ENCODE assay signal across 30 mouse cellular contexts in the genomic region with DNA sequence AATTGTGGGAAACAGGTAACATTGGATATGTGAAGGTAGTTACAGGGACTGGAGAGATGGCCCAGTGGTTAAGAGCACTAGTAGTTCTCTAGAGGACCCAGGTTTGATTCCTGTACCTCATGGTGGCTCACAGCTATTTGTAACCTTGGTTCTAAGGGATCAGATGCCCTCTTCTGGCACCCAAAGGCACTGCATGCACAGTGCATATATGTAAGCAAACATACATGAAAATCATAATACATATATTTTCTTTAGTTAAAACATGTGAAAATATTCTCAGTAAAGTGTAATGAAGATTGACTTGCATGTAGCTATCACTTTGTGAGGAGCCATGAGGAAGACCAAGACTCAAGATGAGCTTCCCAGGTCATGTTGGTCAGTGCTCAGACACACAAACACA.
A peak's percentile ranks its signal among the peaks of the same experiment; 100 is the strongest.
DNase-seq lines count a peak whose midpoint lies in the region; ATAC-seq and TF ChIP-seq lines count a peak whose summit lies in the region.
"Had no signal": no experiment of that assay in that cellular context is flagged by ENCODE, and none has a peak within 500 bp of the region (broad histone marks: within the 10 kb centered on the region; RNA-seq: fewer than 3 reads in every experiment).

No protein-coding gene starts in this region.

- ATAC-seq in kidney, postnatal 0 days (replicated peaks; ENCODE audit: low FRiP score, low read depth), result no peak
- ATAC-seq in lung, postnatal 0 days, result no peak
- ATAC-seq in megakaryocyte, adult 5-6 weeks (ENCODE audit: poor library complexity, severe bottlenecking), result peak; percentile 30; the same call in 1 of the 2 replicates
- ATAC-seq: forebrain, embryonic 14.5 days; hindbrain, embryonic 16.5 days; intestine, embryonic 15.5 days; midbrain, embryonic 16.5 days had no signal

- H3K27me3 ChIP-seq in kidney, postnatal 0 days (ENCODE audit: insufficient read depth, low read length), result no peaks in the 10 kb centered on the region
- H3K27me3 ChIP-seq in lung, postnatal 0 days (replicated peaks; ENCODE audit: insufficient read depth, low read length), result no peaks in the 10 kb centered on the region
- H3K27me3 ChIP-seq: heart, embryonic 12.5 days; intestine, embryonic 15.5 days; liver, embryonic 15.5 days; neural tube, embryonic 12.5 days had no signal

- no peak for TF ChIP-seq POLR2A in lung, adult 2 months (IDR thresholded peaks at IDR 0.05; ENCODE audit: borderline replicate concordance, extremely low read depth, low read depth, low read length)

- TF ChIP-seq CTCF in kidney, postnatal 0 days (IDR thresholded peaks at IDR 0.05; ENCODE audit: low read depth), result 0 out of 2 replicates have a peak, but pooled peaks have one; percentile 25
- TF ChIP-seq CTCF in lung, postnatal 0 days (IDR thresholded peaks at IDR 0.05), result peak; percentile 45
- no peak for TF ChIP-seq CTCF in lung, adult 2 months (IDR thresholded peaks at IDR 0.05; ENCODE audit: insufficient read depth, low read length)

- no peak for TF ChIP-seq EP300 in lung, postnatal 0 days (IDR thresholded peaks at IDR 0.05)

- no peak overlapping the region for H3K27ac ChIP-seq in kidney, postnatal 0 days
- no peak overlapping the region for H3K27ac ChIP-seq in lung, postnatal 0 days (ENCODE audit: low read length)
- H3K27ac ChIP-seq: hindbrain, embryonic 10.5 days; intestine, embryonic 15.5 days; liver, embryonic 15.5 days; midbrain, embryonic 10.5 days; neural tube, embryonic 12.5 days had no signal

- H3K4me1 ChIP-seq in kidney, postnatal 0 days (replicated peaks; ENCODE audit: insufficient read depth, low read length), result no peaks in the 10 kb centered on the region
- H3K4me1 ChIP-seq in lung, postnatal 0 days (ENCODE audit: insufficient read depth, low read depth, low read length), result no peaks in the 10 kb centered on the region
- H3K4me1 ChIP-seq in lung, adult 2 months (ENCODE audit: control insufficient read depth, insufficient read depth, low read length), result no peaks in the 10 kb centered on the region
- H3K4me1 ChIP-seq: heart, embryonic 12.5 days; hindbrain, embryonic 10.5 days; intestine, embryonic 15.5 days; liver, embryonic 15.5 days; midbrain, embryonic 10.5 days; neural tube, embryonic 12.5 days had no signal

- no peaks in the 10 kb centered on the region for H3K36me3 ChIP-seq in kidney, postnatal 0 days (ENCODE audit: insufficient read depth, low read length)
- no peaks in the 10 kb centered on the region for H3K36me3 ChIP-seq in lung, postnatal 0 days (ENCODE audit: insufficient read depth, low read length)
- H3K36me3 ChIP-seq: heart, embryonic 12.5 days; hindbrain, embryonic 10.5 days; intestine, embryonic 15.5 days; liver, embryonic 15.5 days; midbrain, embryonic 10.5 days; neural tube, embryonic 12.5 days had no signal

- no peak overlapping the region for H3K4me3 ChIP-seq in kidney, postnatal 0 days (replicated peaks; ENCODE audit: low read depth, low read length)
- no peak overlapping the region for H3K4me3 ChIP-seq in lung, postnatal 0 days (ENCODE audit: low read depth, low read length)
- H3K4me3 ChIP-seq in lung, adult 2 months (replicated peaks; ENCODE audit: extremely low read depth, low read depth, low read length), result no peak overlapping the region
- H3K4me3 ChIP-seq: heart, embryonic 12.5 days; hindbrain, embryonic 10.5 days; intestine, embryonic 15.5 days; liver, embryonic 15.5 days; midbrain, embryonic 10.5 days; myocyte; neural tube, embryonic 12.5 days had no signal

- DNase-seq in kidney, postnatal 0 days (ENCODE audit: low spot score), result no peak
- no peak for DNase-seq in kidney, postnatal 25 days
- no peak for DNase-seq in lung, postnatal 0 days (ENCODE audit: low spot score)
- DNase-seq in lung, adult 2 months, result no peak
- DNase-seq in ES-CJ7 (ENCODE audit: low read depth, low spot score), result peak; percentile 18
- DNase-seq in spleen, adult 18-20 months, result no peak
- no peak for DNase-seq in left cerebral cortex, adult 8-10 months (ENCODE audit: low spot score in 2 of 2)
- DNase-seq: adrenal gland, postnatal 14 days; cerebellum, adult 11 months; cerebellum, adult 9-10 months; cerebellum, postnatal 36 days; gastrocnemius, postnatal 25 days; heart, adult 18-20 months; kidney, adult 9 months; kidney, postnatal 14 days; liver; lung, postnatal 10 days; right cerebral cortex, adult 18-20 months; thymus, postnatal 4 days had no signal

- no peak overlapping the region for H3K4me2 ChIP-seq in kidney, postnatal 0 days (ENCODE audit: low read length)
- H3K4me2 ChIP-seq in lung, postnatal 0 days (replicated peaks; ENCODE audit: low read depth, low read length), result no peak overlapping the region
- H3K4me2 ChIP-seq: heart, embryonic 12.5 days; intestine, embryonic 15.5 days; liver, embryonic 15.5 days; neural tube, embryonic 12.5 days had no signal

- H3K9ac ChIP-seq in kidney, postnatal 0 days (ENCODE audit: low read depth, low read length), result no peak overlapping the region
- H3K9ac ChIP-seq in lung, postnatal 0 days (replicated peaks; ENCODE audit: low read depth), result no peak overlapping the region
- H3K9ac ChIP-seq: heart, embryonic 12.5 days; intestine, embryonic 15.5 days; liver, embryonic 15.5 days; neural tube, embryonic 12.5 days had no signal

- no peaks in the 10 kb centered on the region for H3K9me3 ChIP-seq in kidney, postnatal 0 days (replicated peaks; ENCODE audit: low read length)
- no peaks in the 10 kb centered on the region for H3K9me3 ChIP-seq in lung, postnatal 0 days (ENCODE audit: low read length)
- H3K9me3 ChIP-seq: heart, embryonic 12.5 days; hindbrain, embryonic 10.5 days; intestine, embryonic 15.5 days; liver, embryonic 15.5 days; midbrain, embryonic 10.5 days; neural tube, embryonic 12.5 days had no signal
